Mouse (Mus musculus): ENCODE measurements at regions not wholly inside any gene's neighbourhood (a gene's known extent, or its start where the extent isn't known, plus 50 kb on each side); places are given as distances from the start of the nearest gene placed in this dataset.

GRCm38 (mm10) chr16:81774626-81775025, 574.1 kb downstream of the Ncam2 start:
- DNase-seq (ENCODE audit: extremely low spot score in 1 of 2, low spot score in 1 of 2): no peak

- no peak for DNase-seq (ENCODE audit: extremely low spot score in 1 of 2, low spot score in 1 of 2)
Observed at GRCm38 (mm10) chr16:81793975-81794374, 593.5 kb downstream of the Ncam2 start.

- no peak for DNase-seq (ENCODE audit: extremely low spot score in 1 of 2, low spot score in 1 of 2)
Observed at GRCm38 (mm10) chr16:81816898-81817297, 616.4 kb downstream of the Ncam2 start.

GRCm38 (mm10) chr16:81838625-81839024, 638.1 kb downstream of the Ncam2 start:
- DNase-seq (ENCODE audit: extremely low spot score in 1 of 2, low spot score in 1 of 2): no peak

- peak in 1 of 2 experiments; percentile 5 for DNase-seq (ENCODE audit: extremely low spot score in 1 of 2, low spot score in 1 of 2)
Observed at GRCm38 (mm10) chr16:81879682-81880081, 679.2 kb downstream of the Ncam2 start.

All from frontal cortex, adult 2 months (tissue).